Mouse (Mus musculus) CH12.LX (cell line): ENCODE data around the gene Rbak. TPM values are rescaled to one million over a fixed set of nuclear protein-coding genes. Genes with fewer than 3 reads are reported as not detected.

Experiments
- DNase-seq: peaks from one replicate; pipeline ENCODE4 v3.0.0-alpha.2; 2013; ENCODE audit errors: extremely low read depth
- H3K27ac ChIP-seq: 2 replicates; pipeline ENCODE4 v1.5.1; 2012; ENCODE audit warnings: low read depth, mild to moderate bottlenecking, control low read depth, moderate library complexity; ENCODE audit not compliant: insufficient read depth
- H3K27me3 ChIP-seq: replicated peaks from 2 replicates; pipeline ENCODE3; 2012; ENCODE audit warnings: inconsistent platforms
- H3K36me3 ChIP-seq, 2 experiments: replicated peaks in 1 of 2; 2 replicates each; pipeline versions ENCODE3 to v1.6.1; 2012; ENCODE audit warnings: inconsistent platforms in 1 of 2, low read length in 1 of 2, mild to moderate bottlenecking in 1 of 2, mixed read lengths in 1 of 2, moderate library complexity in 1 of 2; ENCODE audit not compliant: control insufficient read depth in 1 of 2, insufficient read depth in 1 of 2
- H3K4me1 ChIP-seq, 2 experiments: 2 replicates each; pipeline ENCODE4 v1.6.1; 2012; ENCODE audit warnings: inconsistent platforms in 1 of 2, moderate library complexity in 1 of 2; ENCODE audit not compliant: insufficient read depth in 2 of 2, control insufficient read depth in 1 of 2
- H3K4me2 ChIP-seq: 2 replicates; pipeline ENCODE4 v1.6.1; 2012; ENCODE audit warnings: low read depth, mild to moderate bottlenecking, control low read depth; ENCODE audit not compliant: poor library complexity, insufficient read depth, severe bottlenecking
- H3K4me3 ChIP-seq, 3 experiments: fragments of 150-350 bp in 1 of 3; sonication (generic) in 1 of 3; replicated peaks in 1 of 3; 2 replicates each; pipeline versions ENCODE3 to v1.5.1; 2011 to 2012; ENCODE audit warnings: low read depth in 2 of 3, low read length in 2 of 3, mild to moderate bottlenecking in 2 of 3, moderate library complexity in 2 of 3, control low read depth in 1 of 3, improper control_type of control experiment in 1 of 3, inconsistent platforms in 1 of 3, mixed read lengths in 1 of 3; ENCODE audit not compliant: poor library complexity in 1 of 3
- H3K79me2 ChIP-seq: replicated peaks from 2 replicates; pipeline ENCODE4 v1.6.1; 2012; ENCODE audit warnings: mild to moderate bottlenecking, moderate library complexity; ENCODE audit not compliant: control insufficient read depth, poor library complexity, insufficient read depth, severe bottlenecking; ENCODE audit errors: extremely low read depth
- H3K9ac ChIP-seq: 2 replicates; pipeline ENCODE4 v1.6.1; 2012; ENCODE audit warnings: low read depth, mild to moderate bottlenecking, control low read depth, moderate library complexity; ENCODE audit not compliant: insufficient read depth
- H3K9me3 ChIP-seq: replicated peaks from 2 replicates; pipeline ENCODE3; 2012; ENCODE audit warnings: low read length, inconsistent platforms, mixed read lengths
- BHLHE40 ChIP-seq: IDR thresholded peaks from 2 replicates; pipeline ENCODE4 v1.6.1; 2011; ENCODE audit warnings: mild to moderate bottlenecking, low read depth, low read length, improper control_type of control experiment
- CHD2 ChIP-seq: IDR thresholded peaks from 2 replicates; pipeline ENCODE4 v1.6.1; 2011; ENCODE audit warnings: low read length, improper control_type of control experiment
- E2F4 ChIP-seq: IDR thresholded peaks from 2 replicates; pipeline ENCODE4 v1.6.1; 2011; ENCODE audit warnings: low read depth, low read length, improper control_type of control experiment; ENCODE audit not compliant: insufficient replicate concordance
- ETS1 ChIP-seq: conservative IDR thresholded peaks from 2 replicates; pipeline ENCODE4 v1.6.1; 2012; ENCODE audit warnings: low read depth, mild to moderate bottlenecking, inconsistent platforms, low read length, improper control_type of control experiment, moderate library complexity
- GABPA ChIP-seq: IDR thresholded peaks from 2 replicates; pipeline ENCODE4 v1.6.1; 2012; ENCODE audit warnings: low read depth, low read length, improper control_type of control experiment, inconsistent platforms; ENCODE audit not compliant: insufficient replicate concordance
- JUND ChIP-seq: conservative IDR thresholded peaks from 2 replicates; pipeline ENCODE4 v1.6.1; 2011; ENCODE audit warnings: low read depth, low read length, improper control_type of control experiment
- MAFK ChIP-seq: IDR thresholded peaks from 2 replicates; pipeline ENCODE4 v1.6.1; 2011; ENCODE audit warnings: low read length, improper control_type of control experiment; ENCODE audit not compliant: insufficient replicate concordance
- MAZ ChIP-seq: IDR thresholded peaks from 2 replicates; pipeline ENCODE4 v1.6.1; 2012; ENCODE audit warnings: low read depth, mild to moderate bottlenecking, inconsistent platforms, low read length, improper control_type of control experiment, moderate library complexity
- MXI1 ChIP-seq: IDR thresholded peaks from 2 replicates; pipeline ENCODE4 v1.6.1; 2011; ENCODE audit warnings: mild to moderate bottlenecking, low read depth, low read length, improper control_type of control experiment
- MYC ChIP-seq: IDR thresholded peaks from 2 replicates; pipeline ENCODE4 v1.6.1; 2011; ENCODE audit warnings: low read depth, mild to moderate bottlenecking, improper control_type of control experiment, low read length
- NELFE ChIP-seq: IDR thresholded peaks from 2 replicates; pipeline ENCODE4 v1.6.1; 2011; ENCODE audit warnings: low read depth, low read length, improper control_type of control experiment
- POLR2AphosphoS2 ChIP-seq: IDR thresholded peaks from 2 replicates; pipeline ENCODE4 v1.6.1; 2011; ENCODE audit warnings: low read depth, low read length, improper control_type of control experiment
- RAD21 ChIP-seq: IDR thresholded peaks from 2 replicates; pipeline ENCODE4 v1.6.1; 2011; ENCODE audit warnings: low read depth, mild to moderate bottlenecking, low read length, improper control_type of control experiment, moderate library complexity
- RCOR1 ChIP-seq: conservative IDR thresholded peaks from 2 replicates; pipeline ENCODE4 v1.6.1; 2012; ENCODE audit warnings: low read depth, mild to moderate bottlenecking, inconsistent platforms, low read length, improper control_type of control experiment
- SIN3A ChIP-seq: IDR thresholded peaks from 2 replicates; pipeline ENCODE4 v1.6.1; 2012; ENCODE audit warnings: low read length, improper control_type of control experiment, inconsistent platforms
- TBP ChIP-seq: conservative IDR thresholded peaks from 2 replicates; pipeline ENCODE4 v1.6.1; 2011; ENCODE audit warnings: low read depth, low read length, improper control_type of control experiment
- UBTF ChIP-seq: IDR thresholded peaks from 2 replicates; pipeline ENCODE4 v1.6.1; 2012; ENCODE audit warnings: low read depth, mild to moderate bottlenecking, inconsistent platforms, low read length, improper control_type of control experiment, moderate library complexity
- ZC3H11A ChIP-seq: IDR thresholded peaks from 2 replicates; pipeline ENCODE4 v1.6.1; 2012; ENCODE audit warnings: low read depth, mild to moderate bottlenecking, inconsistent platforms, low read length, improper control_type of control experiment
- dilution Hi-C: fragments of 300-500 bp; cut with MboI; formaldehyde crosslinking; loops from 2 replicates; pipeline ENCODE4 v1.14.3; 2020; ENCODE audit warnings: low sequenced_read_pairs; ENCODE audit not compliant: extremely low pct_unique_long_range_greater_than_20kb, extremely low pct_ligation_motif_present
- in situ Hi-C: fragments of 300-500 bp; cut with MboI; formaldehyde crosslinking; loops from 3 replicates; pipeline ENCODE4 v1.14.3; 2019; ENCODE audit warnings: low sequenced_read_pairs, low pct_ligation_motif_present, low pct_unique_long_range_greater_than_20kb, mixed read lengths
- polyA plus RNA-seq: library from polyadenylated mRNA; unstranded; fragments of >175 nt; gene quantifications from 2 replicates; pipeline ENCODE4 v1.2.1, GENCODE M21; 2012; ENCODE audit warnings: low read depth; ENCODE audit not compliant: insufficient read length
- total RNA-seq, 2 experiments: library from RNA; depleted of rRNA; stranded (reverse); fragments of 300-350 nt in 1 of 2; fragments of >200 nt in 1 of 2; gene quantifications; 2 replicates each; pipeline ENCODE4 v1.2.3; 2012 to 2014

Gene Rbak
- total and polyA plus RNA-seq, 3 experiments = 3.8 to 6.1 (median 4.9) TPM

DNA sequence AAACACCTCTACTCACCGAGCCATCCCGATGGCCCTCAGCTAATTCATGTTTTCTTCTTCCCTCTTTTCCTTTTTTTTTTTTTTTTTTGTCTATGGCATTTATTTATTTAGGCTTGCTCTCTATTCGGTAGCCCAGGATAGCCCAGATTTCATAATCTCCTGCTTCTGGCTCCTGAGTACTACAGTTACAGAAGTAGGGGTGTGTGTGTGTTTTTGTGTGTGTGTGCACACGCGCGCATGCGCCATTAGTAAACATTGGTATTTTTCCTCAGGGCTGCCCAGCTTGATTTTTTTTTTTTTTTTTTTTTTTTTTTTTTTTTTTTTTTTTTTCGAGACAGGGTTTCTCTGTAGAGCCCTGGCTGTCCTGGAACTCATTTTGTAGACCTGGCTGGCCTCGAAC lies 54.5 kb downstream of the Rbak start:
- no peak overlapping the region for H3K4me2 ChIP-seq
- TF ChIP-seq MYC (no peak), E2F4 (no peak), ETS1 (no peak), CHD2 (no peak), RCOR1 (no peak), POLR2AphosphoS2 (no peak), SIN3A (no peak), JUND (no peak), NELFE (no peak), ZC3H11A (no peak), RAD21 (no peak), MAZ (no peak)
- TF ChIP-seq, all 38 proteins: peak for 0
- no peaks in the 10 kb centered on the region for H3K36me3 ChIP-seq
- peaks cover 0 to 4% of the 10 kb centered on the region in 2 experiments; a peak in 1 of 4 replicates for H3K4me1 ChIP-seq
- no peak overlapping the region for H3K4me3 ChIP-seq
- H3K9ac ChIP-seq = no peak overlapping the region
- H3K27me3 ChIP-seq = peaks cover 5% of the 10 kb centered on the region
- in situ Hi-C loops (no loop called here), dilution Hi-C loops (no loop called here)
- DNase-seq = no peak
- peaks cover 2% of the 10 kb centered on the region for H3K9me3 ChIP-seq
- no peak overlapping the region for H3K27ac ChIP-seq
- H3K79me2 ChIP-seq = no peaks in the 10 kb centered on the region

DNA sequence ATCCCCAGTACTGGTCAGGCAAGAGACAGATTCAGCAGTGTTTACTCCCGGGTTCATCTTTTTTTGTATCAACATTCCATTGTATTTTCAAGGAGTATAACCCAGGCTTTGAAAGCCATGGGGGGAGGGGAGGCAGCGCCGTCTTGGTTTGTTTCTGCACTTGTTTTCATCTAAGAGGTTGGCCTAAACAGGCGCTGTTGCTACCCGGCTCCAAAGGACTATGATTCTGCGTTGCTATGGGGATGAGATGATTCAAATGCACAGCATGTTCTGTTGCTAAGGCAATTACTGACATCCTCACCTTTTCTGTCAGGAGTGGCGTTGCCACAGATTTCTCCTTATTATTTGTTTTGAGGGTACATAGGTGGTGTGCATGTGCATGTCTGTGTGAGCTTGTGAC lies 55.0 kb downstream of the Rbak start:
- TF ChIP-seq UBTF = no peak
- TF ChIP-seq TBP = no peak
- no peak for TF ChIP-seq RAD21
- no peak for TF ChIP-seq RCOR1
- no peak for TF ChIP-seq ZC3H11A
- TF ChIP-seq MXI1 = no peak
- TF ChIP-seq MAFK = no peak
- no peak for TF ChIP-seq JUND
- no peak for TF ChIP-seq GABPA
- no peak for TF ChIP-seq BHLHE40
- dilution Hi-C loops = no loop called here

More for the DNA sequence above, 55.0 kb downstream of the Rbak start:
- H3K4me2 ChIP-seq = no peak overlapping the region
- no peaks in the 10 kb centered on the region for H3K79me2 ChIP-seq
- no peak overlapping the region for H3K27ac ChIP-seq
- H3K4me3 ChIP-seq = no peak overlapping the region
- peaks cover 0 to 4% of the 10 kb centered on the region in 2 experiments; a peak in 1 of 4 replicates for H3K4me1 ChIP-seq
- H3K9ac ChIP-seq = no peak overlapping the region
- H3K9me3 ChIP-seq = peaks cover 2% of the 10 kb centered on the region
- in situ Hi-C loops = no loop called here
- DNase-seq = no peak
- peaks cover 5% of the 10 kb centered on the region for H3K27me3 ChIP-seq
- H3K36me3 ChIP-seq = no peaks in the 10 kb centered on the region
